In the genomic region with DNA sequence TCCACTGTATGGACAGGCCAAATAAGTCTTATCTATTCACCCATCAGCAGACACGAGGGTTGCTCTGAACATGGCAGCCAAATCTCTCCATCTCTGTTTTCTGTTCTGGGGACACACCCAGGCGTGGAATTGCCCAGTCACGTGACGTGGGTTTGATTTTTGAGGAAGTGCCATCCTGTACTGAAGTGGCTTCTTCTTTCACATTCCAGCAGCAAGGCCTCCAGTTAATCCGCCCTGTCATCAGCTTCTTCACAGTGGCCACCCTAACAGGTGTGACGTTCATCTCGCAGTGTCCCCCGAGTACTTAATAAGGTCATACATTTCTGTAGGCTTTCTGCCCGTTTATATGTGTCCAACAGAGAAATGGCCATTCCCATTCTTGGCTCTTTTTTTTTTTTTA, we compare ENCODE assay signal across 20 mouse cellular contexts. TPM values are rescaled to one million over a fixed set of nuclear protein-coding genes. Genes with fewer than 3 reads are reported as not detected.
"Had no signal": no experiment of that assay in that cellular context is flagged by ENCODE, and none has a peak within 500 bp of the region (broad histone marks: within the 10 kb centered on the region; RNA-seq: fewer than 3 reads in every experiment).

No protein-coding gene starts in this region.

- H3K4me3 ChIP-seq: left cerebral cortex, adult 2 months; limb, embryonic 10.5 days; liver, embryonic 12.5 days; midbrain, embryonic 10.5 days had no signal

- H3K27ac ChIP-seq: left cerebral cortex, adult 2 months; limb, embryonic 10.5 days; liver, embryonic 12.5 days; midbrain, embryonic 10.5 days had no signal

- H3K9me3 ChIP-seq: limb, embryonic 10.5 days; liver, embryonic 12.5 days; midbrain, embryonic 10.5 days had no signal

- H3K36me3 ChIP-seq: limb, embryonic 10.5 days; liver, embryonic 12.5 days; midbrain, embryonic 10.5 days had no signal

- H3K4me1 ChIP-seq: liver, embryonic 12.5 days had no signal

- DNase-seq: kidney, adult 8-10 months; kidney, postnatal 36 days; lung, embryonic 14.5 days; lung, postnatal 10 days; midbrain, embryonic 14.5 days; right cerebral cortex, adult 18-20 months; right cerebral cortex, postnatal 25 days; thymus, postnatal 36 days had no signal

- ATAC-seq: intestine, embryonic 16.5 days; liver, embryonic 12.5 days had no signal

- H3K4me2 ChIP-seq: liver, embryonic 12.5 days; lung, embryonic 14.5 days had no signal

- H3K9ac ChIP-seq: liver, embryonic 12.5 days; lung, embryonic 14.5 days had no signal

RNA-seq across cellular contexts. Expression of a gene that starts 3.1 kb away (rescaled TPM):
- polyA plus RNA-seq: small intestine, adult 2 months had no signal

RNA-seq across cellular contexts. Expression of a gene that starts 4.7 kb away (rescaled TPM):
- total RNA-seq: layer of hippocampus, adult 18-20 months; layer of hippocampus, postnatal 10 days; left cerebral cortex, adult 2 months; left cerebral cortex, postnatal 14 days had no signal
- polyA plus RNA-seq: liver, embryonic 12.5 days; midbrain, embryonic 14.5 days; neural tube, embryonic 14.5 days had no signal

RNA-seq across cellular contexts. Expression of a gene that starts 30.4 kb away (rescaled TPM):
- total RNA-seq: layer of hippocampus, adult 18-20 months; layer of hippocampus, postnatal 10 days; left cerebral cortex, adult 2 months; left cerebral cortex, postnatal 14 days had no signal
- polyA plus RNA-seq: kidney, embryonic 16.5 days; limb, embryonic 14.5 days; lung, embryonic 14.5 days; midbrain, embryonic 10.5 days; midbrain, embryonic 14.5 days; neural tube, embryonic 14.5 days had no signal
